Mouse (Mus musculus): ENCODE data around the gene Med22. TPM values are rescaled to one million over a fixed set of nuclear protein-coding genes. Genes with fewer than 3 reads are reported as not detected.

Med22 gene
- polyA plus RNA-seq, 1 experiment = 30.3 TPM

GRCm38 (mm10) chr2:26932473-26933303 is 22.2 kb upstream of the Med22 start:
- H3K4me3 ChIP-seq (ENCODE audit: control insufficient read depth, low read depth, low read length) = peak overlapping the region; percentile 95
- peak overlapping the region; percentile 90 for H3K27ac ChIP-seq (ENCODE audit: control insufficient read depth, insufficient read depth, low read depth, low read length)
- H3K36me3 ChIP-seq (ENCODE audit: control insufficient read depth, insufficient read depth, low read length) = no peaks in the 10 kb centered on the region; the same call in 1 of the 2 replicates
- H3K27me3 ChIP-seq (ENCODE audit: control insufficient read depth, insufficient read depth, low read length) = no peaks in the 10 kb centered on the region
- peaks cover 18% of the 10 kb centered on the region for H3K4me1 ChIP-seq (ENCODE audit: control insufficient read depth, insufficient read depth, low read length)
- TF ChIP-seq POLR2A (IDR thresholded peaks at IDR 0.05; ENCODE audit: control insufficient read depth, low read depth, low read length) (no peak), CTCF (IDR thresholded peaks at IDR 0.05; ENCODE audit: control insufficient read depth, insufficient read depth, insufficient replicate concordance, low read depth, low read length) (no peak)

GRCm38 (mm10) chr2:26930390-26930789 is 19.9 kb upstream of the Med22 start:
- Histone ChIP-seq H3K36me3 (ENCODE audit: control insufficient read depth, insufficient read depth, low read length) (peaks cover 2% of the 10 kb centered on the region; the same call in 1 of the 2 replicates), H3K4me3 (ENCODE audit: control insufficient read depth, low read depth, low read length) (no peak overlapping the region), H3K27me3 (ENCODE audit: control insufficient read depth, insufficient read depth, low read length) (no peaks in the 10 kb centered on the region), H3K27ac (ENCODE audit: control insufficient read depth, insufficient read depth, low read depth, low read length) (no peak overlapping the region), H3K4me1 (ENCODE audit: control insufficient read depth, insufficient read depth, low read length) (peaks cover 18% of the 10 kb centered on the region)
- no peak for TF ChIP-seq CTCF (IDR thresholded peaks at IDR 0.05; ENCODE audit: control insufficient read depth, insufficient read depth, insufficient replicate concordance, low read depth, low read length)
- TF ChIP-seq POLR2A (IDR thresholded peaks at IDR 0.05; ENCODE audit: control insufficient read depth, low read depth, low read length) = no peak

GRCm38 (mm10) chr2:26927745-26928476 is 17.4 kb upstream of the Med22 start:
- Histone ChIP-seq H3K4me1 (ENCODE audit: control insufficient read depth, insufficient read depth, low read length) (peaks cover 16% of the 10 kb centered on the region), H3K36me3 (ENCODE audit: control insufficient read depth, insufficient read depth, low read length) (peaks cover 2% of the 10 kb centered on the region; the same call in 1 of the 2 replicates), H3K4me3 (ENCODE audit: control insufficient read depth, low read depth, low read length) (no peak overlapping the region), H3K27ac (ENCODE audit: control insufficient read depth, insufficient read depth, low read depth, low read length) (no peak overlapping the region), H3K27me3 (ENCODE audit: control insufficient read depth, insufficient read depth, low read length) (no peaks in the 10 kb centered on the region)
- no peak for TF ChIP-seq CTCF (IDR thresholded peaks at IDR 0.05; ENCODE audit: control insufficient read depth, insufficient read depth, insufficient replicate concordance, low read depth, low read length)
- TF ChIP-seq POLR2A (IDR thresholded peaks at IDR 0.05; ENCODE audit: control insufficient read depth, low read depth, low read length) = no peak

- no peak overlapping the region for H3K4me3 ChIP-seq (ENCODE audit: control insufficient read depth, low read depth, low read length)
- no peaks in the 10 kb centered on the region for H3K27me3 ChIP-seq (ENCODE audit: control insufficient read depth, insufficient read depth, low read length)
- peaks cover 3% of the 10 kb centered on the region for H3K4me1 ChIP-seq (ENCODE audit: control insufficient read depth, insufficient read depth, low read length)
- TF ChIP-seq POLR2A (IDR thresholded peaks at IDR 0.05; ENCODE audit: control insufficient read depth, low read depth, low read length) (no peak), CTCF (IDR thresholded peaks at IDR 0.05; ENCODE audit: control insufficient read depth, insufficient read depth, insufficient replicate concordance, low read depth, low read length) (no peak)
- H3K27ac ChIP-seq (ENCODE audit: control insufficient read depth, insufficient read depth, low read depth, low read length) = no peak overlapping the region
- H3K36me3 ChIP-seq (ENCODE audit: control insufficient read depth, insufficient read depth, low read length) = peaks cover 2% of the 10 kb centered on the region
Measured at GRCm38 (mm10) chr2:26921784-26922183, 11.3 kb upstream of the Med22 start.

- TF ChIP-seq CTCF (IDR thresholded peaks at IDR 0.05; ENCODE audit: control insufficient read depth, insufficient read depth, insufficient replicate concordance, low read depth, low read length) (no peak), POLR2A (IDR thresholded peaks at IDR 0.05; ENCODE audit: control insufficient read depth, low read depth, low read length) (no peak)
Measured at GRCm38 (mm10) chr2:26920190-26920855, 9.8 kb upstream of the Med22 start.

GRCm38 (mm10) chr2:26919684-26920083 is 9.2 kb upstream of the Med22 start:
- TF ChIP-seq CTCF (IDR thresholded peaks at IDR 0.05; ENCODE audit: control insufficient read depth, insufficient read depth, insufficient replicate concordance, low read depth, low read length) (no peak), POLR2A (IDR thresholded peaks at IDR 0.05; ENCODE audit: control insufficient read depth, low read depth, low read length) (no peak)
- no peak overlapping the region for H3K27ac ChIP-seq (ENCODE audit: control insufficient read depth, insufficient read depth, low read depth, low read length)
- H3K4me1 ChIP-seq (ENCODE audit: control insufficient read depth, insufficient read depth, low read length) = peaks cover 10% of the 10 kb centered on the region
- H3K36me3 ChIP-seq (ENCODE audit: control insufficient read depth, insufficient read depth, low read length) = no peaks in the 10 kb centered on the region; the same call in none of the 2 replicates
- H3K4me3 ChIP-seq (ENCODE audit: control insufficient read depth, low read depth, low read length) = no peak overlapping the region
- no peaks in the 10 kb centered on the region for H3K27me3 ChIP-seq (ENCODE audit: control insufficient read depth, insufficient read depth, low read length)

More at GRCm38 (mm10) chr2:26920190-26920855, 9.8 kb upstream of the Med22 start:
- Histone ChIP-seq H3K27ac (ENCODE audit: control insufficient read depth, insufficient read depth, low read depth, low read length) (no peak overlapping the region), H3K36me3 (ENCODE audit: control insufficient read depth, insufficient read depth, low read length) (no peaks in the 10 kb centered on the region; the same call in none of the 2 replicates), H3K4me1 (ENCODE audit: control insufficient read depth, insufficient read depth, low read length) (peaks cover 8% of the 10 kb centered on the region), H3K4me3 (ENCODE audit: control insufficient read depth, low read depth, low read length) (no peak overlapping the region), H3K27me3 (ENCODE audit: control insufficient read depth, insufficient read depth, low read length) (no peaks in the 10 kb centered on the region)
